Mouse (Mus musculus) fibroblast of lung, adult 2 months (primary cell): ENCODE results near the gene Dxo.

ENCODE experiments used
- DNase-seq: peaks from one replicate; pipeline ENCODE4 v3.0.0-alpha.2; 2011; ENCODE audit warnings: low read depth

Gene Dxo

DNA sequence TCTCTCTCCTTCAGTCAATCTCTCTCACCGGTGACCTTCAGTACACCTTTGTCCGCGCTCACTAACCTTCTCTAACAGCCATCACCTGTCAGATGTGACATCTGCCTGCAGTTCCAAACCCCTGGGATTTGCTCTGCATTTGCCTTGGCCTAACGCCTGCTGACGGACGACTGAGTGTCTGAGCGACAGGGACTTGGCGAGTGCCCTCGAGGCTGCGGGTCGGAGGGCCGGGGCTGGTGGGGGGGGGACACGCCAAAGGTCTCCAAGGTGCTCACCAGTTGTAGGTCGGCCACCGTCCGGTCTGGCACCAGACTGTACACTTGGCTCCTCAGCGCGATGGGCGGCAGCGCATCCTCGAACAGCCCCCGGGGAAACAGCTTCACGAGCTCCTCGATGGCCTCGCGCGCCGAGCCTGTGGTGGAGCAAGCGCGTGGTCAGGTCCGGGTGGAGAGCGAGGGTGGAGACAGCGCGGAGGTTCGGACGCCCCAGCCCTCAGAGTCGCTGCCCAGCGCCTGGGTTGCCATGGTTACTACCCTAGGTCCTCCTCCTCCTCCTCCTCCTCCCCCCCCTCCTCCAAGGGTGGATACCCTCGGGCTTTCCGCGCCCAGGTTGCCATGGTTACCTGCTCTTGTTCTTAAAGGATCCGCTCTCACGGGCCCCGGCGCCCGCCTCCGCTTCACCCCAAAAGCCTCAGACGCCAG lies 514 bp upstream of the Dxo start:
- no peak for DNase-seq

DNA sequence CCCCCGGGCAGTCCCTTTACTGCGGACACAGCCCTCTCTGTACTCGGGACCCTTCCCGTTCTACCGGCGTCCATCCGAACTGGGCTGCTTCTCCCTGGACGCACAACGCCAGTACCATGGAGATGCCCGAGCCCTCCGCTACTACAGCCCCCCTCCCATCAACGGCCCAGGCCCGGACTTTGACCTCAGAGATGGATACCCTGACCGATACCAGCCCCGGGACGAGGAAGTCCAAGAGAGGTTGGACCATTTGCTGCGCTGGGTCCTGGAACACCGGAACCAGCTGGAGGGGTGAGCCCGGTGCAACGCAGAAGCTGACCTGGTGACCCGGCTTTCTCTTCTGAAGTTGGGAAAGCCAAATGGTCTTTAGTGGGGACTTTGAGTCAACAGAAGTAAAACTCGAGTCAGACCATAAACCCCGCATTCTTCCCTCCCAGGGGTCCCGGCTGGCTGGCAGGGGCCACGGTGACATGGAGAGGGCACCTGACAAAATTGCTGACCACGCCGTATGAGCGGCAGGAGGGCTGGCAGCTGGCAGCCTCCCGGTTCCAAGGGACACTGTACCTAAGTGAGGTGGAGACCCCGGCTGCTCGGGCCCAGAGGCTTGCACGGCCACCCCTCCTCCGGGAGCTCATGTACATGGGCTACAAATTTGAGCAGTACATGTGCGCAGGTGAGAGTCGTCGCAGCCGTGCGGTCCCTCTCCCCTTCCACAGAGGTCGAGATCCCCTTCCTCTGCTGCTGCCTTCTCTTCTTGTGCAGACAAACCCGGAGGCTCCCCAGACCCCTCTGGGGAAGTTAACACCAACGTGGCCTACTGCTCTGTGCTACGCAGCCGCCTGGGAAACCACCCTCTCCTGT lies 875 bp downstream of the Dxo start:
- no peak for DNase-seq

DNA sequence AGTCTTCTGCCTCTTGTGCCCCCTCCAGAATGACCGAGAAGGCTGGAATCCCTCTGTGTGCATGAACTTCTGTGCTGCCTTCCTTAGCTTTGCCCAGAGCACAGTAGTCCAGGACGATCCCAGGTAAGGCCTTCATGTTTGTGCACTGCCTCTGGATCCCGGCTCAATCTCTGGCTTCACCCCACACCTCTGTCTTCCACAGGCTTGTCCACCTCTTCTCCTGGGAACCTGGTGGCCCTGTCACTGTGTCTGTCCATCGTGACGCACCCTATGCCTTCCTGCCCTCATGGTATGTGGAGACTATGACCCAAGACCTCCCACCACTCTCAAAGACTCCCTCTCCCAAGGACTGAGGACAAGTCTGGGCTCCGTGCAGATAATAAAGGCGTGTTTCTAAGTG lies 2.0 kb downstream of the Dxo start:
- DNase-seq: no peak

DNA sequence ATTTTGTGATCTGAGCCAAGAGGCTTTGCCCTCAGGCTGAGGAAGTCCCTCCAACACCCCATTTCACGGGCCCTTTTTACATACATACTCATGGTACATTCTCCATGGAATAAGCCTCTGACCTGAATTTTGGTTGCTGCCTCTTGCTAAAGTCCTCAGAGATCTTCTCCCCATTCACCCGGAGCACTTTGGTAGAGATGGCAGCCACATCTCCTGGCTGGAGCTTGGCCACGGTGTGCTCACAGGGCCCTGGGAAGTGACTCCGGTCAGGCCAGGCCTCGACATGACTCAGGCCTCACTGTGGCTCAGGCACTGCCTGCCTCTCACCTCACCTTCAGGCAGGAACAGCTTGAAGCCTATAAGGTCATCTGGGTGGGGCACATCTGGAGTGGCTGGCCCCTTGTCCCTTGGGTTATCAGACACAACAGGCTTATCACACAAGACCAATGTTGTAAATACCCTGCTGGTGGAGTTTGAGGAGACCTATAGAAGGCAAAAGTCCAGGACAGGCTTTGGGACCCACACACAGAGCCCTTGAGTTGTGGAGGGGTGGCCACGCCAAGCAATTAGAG lies 4.0 kb downstream of the Dxo start:
- DNase-seq: no peak

DNA sequence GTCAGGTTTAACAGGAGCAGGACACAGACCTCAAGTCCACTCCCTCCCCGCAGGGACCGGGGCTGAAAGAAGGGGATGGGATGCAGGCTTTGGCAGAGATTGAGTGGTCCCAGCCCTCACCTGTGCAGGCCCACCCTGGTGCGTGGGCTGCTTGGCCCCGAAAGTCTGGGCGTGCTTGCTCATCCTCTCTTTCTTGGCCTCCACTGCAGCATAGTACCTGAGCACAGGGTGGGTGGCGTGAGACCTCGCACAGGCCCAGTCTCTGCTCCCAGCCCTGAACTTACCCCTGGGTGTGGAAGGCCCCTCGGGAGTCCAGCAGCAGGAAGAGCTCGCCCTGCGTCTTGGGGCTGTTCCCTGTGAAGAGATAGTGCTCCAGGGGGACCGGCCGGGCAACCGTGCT lies 8.1 kb downstream of the Dxo start:
- DNase-seq: no peak

DNA sequence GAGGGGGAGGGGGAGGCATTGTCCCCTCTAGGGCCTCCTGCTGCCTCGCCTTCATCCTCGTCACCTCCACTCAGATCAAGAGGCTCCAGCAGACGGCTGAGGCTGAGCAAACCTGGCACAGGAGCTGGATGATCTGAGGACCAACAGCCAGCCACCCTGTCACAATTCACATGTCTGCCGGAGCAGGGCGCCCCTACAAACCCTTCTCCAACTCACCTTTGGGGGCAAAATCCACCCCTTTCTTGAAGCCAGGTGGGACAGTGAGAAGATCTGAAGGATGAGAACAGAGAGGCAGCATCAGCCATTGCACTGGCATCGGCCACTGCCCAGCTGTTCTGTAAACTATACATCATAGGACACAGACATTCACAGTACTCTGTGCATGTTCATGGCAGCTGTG lies 10.4 kb downstream of the Dxo start:
- DNase-seq: no peak

DNA sequence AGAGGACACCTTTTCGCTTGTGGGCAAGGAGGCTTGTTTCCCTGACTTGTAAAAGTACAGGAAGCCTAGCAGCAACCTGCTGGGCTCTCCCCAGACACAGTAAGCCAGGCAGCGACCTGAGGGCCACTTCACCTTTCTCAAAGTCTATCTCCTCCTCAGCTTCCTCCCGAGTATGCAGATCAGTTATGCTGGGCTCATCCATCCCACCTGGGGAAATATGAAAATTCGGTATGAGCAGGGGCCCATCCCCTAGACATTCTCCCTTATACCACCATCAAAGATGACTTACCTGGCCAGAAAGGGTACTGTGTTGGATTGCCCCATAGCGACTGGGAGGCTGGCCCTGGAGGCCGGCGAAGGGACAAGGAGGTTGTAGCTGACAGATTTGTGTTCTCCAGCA lies 10.8 kb downstream of the Dxo start:
- DNase-seq: no peak

DNA sequence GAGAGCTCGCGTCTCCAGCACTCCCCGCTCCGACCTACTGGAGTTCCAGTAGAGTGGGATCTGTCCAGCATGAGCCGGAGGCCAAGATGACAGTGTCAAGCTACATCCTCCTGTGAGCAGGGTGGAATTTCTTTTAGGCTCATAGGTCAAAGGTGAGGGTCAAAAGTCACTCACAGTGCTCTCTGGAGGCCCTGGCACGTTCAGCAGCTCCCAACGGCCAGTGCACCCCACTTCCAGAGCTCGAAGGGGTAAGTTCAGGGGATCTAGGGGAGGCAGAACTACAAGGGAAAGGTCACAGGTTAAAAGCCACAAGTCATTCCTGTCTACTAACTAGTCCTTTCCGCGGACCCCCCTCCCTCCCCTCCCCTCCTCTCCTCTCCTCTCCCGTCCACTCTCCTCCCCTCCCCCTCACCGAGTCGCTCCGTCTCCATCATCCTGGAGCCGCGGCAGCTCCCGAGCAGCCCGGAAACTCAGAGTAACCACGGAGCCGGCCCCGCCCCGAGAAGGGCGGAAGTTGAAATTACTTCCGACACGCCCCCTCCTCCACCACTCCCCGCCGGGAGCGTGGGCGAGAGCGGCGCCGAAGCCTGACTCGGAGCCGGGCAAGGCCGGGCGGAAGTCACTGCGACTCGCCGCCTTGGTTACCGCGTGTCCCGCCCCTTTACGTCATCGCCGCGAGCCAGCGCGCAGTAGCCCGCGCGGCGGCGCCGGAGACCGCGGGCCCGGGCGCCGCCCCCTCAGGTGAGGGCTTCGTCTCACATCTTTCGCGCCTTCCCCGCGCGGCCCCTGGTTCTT lies 13.1 kb downstream of the Dxo start, which contains the start of the genes Skiv2l and Nelfe:
Gene Skiv2l, minus strand, starts transcription at position 489 of the 795 bp plus-strand sequence.
Gene Nelfe, plus strand, starts transcription at position 670 of the 795 bp plus-strand sequence.
- DNase-seq: peak; percentile 92

DNA sequence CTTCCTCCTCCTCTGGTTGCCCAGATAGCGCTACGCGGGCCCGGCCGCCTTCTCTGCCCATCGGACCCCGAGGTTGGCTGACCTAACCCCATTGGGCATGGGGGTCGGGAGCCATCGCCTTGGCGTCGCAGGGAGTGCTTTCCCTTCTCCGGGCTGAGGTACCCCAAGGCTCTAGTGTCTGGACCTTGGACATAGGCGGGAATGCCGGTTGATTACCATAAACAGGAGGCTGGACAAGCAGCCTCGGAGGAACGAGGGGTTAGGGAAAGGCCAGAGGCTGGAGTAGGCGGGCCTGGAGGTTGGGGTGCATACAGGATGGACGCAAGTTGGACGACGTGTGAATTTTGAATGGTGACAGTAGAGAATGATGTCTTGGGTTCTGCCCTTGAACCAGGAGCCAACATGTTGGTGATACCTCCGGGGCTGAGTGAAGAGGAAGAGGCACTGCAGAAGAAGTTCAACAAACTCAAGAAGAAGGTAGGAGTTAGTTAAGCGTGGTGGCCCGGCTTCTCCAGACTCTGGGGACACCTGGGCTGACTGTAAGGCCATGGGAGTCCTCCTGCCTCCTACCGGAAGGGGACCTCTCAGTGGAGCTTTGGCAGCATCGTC lies 13.8 kb downstream of the Dxo start:
- no peak for DNase-seq

DNA sequence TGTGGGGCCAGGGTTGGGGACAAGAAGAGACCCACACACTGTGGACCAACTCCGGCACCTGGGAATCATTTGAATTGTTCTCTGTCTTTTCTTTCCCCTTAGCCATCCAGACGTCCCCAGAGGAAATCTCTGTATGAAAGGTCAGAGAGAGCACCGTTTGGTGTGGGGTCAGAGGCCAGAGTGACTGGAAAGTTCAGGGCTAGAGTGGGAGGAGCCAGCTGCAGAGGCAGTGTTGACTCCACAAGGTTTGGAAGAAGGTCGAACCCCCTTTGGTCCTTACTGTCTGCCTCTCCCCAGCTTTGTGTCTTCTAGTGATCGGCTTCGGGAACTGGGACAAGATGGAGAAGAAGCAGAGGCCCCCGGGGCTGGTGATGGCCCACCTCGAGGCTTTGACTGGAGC lies 16.7 kb downstream of the Dxo start:
- no peak for DNase-seq

DNA sequence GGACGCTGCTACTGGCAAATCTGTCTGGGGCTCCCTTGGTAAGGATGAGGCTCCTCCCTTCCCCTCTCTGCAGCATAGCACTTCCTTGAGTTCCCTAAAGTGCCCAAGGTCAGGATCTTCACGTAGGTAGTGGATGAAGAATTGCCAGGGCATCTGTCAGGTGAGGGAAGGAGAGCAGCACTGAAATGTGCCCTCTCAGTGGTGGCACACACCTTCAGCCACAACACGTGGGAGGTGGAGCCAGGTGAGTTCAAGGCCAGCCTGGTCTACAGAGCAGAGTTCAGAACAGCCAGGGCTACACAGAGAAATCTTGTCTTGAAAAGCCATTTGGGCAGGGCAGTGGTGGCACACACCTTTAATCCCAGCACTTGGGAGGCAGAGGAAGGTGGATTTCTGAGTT lies 17.9 kb downstream of the Dxo start:
- DNase-seq: no peak

DNA sequence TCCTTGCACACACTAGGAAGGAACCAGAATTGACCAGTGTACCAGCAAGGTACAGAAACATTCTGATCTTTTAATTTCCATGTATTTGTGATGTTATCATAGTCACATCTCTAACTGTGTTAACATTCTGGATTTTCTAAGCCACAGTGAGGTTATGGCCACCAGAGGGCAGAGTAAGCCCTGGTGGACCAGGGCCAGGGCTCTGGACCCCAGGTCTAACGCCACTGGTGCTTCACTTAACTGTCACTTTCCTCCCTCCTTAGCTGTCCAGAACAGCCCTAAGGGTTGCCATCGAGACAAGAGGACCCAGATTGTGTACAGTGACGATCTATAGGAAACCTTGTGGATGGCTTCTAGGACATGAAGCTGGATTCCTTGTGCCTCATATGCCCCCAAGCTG lies 19.0 kb downstream of the Dxo start:
- DNase-seq: no peak

DNA sequence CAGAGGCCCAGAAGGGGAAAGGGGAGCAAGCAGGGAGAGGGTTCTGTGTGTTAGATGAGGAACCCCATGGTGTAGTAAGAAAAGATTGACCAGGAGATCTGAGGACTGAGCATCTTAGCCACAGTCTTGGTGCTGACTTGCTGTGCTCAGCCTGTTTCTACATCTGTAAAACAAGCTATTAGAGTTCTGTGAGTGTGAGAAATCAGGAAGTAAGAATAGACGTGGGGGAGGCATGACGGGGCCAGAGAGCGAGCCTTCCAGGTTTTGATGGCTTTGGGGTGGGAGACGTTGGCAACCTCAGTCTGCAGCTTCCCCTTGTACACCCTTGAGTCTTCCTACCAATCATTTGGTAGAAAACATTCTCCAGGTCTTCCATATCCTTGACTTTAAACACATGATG lies 21.9 kb downstream of the Dxo start:
- DNase-seq: no peak

DNA sequence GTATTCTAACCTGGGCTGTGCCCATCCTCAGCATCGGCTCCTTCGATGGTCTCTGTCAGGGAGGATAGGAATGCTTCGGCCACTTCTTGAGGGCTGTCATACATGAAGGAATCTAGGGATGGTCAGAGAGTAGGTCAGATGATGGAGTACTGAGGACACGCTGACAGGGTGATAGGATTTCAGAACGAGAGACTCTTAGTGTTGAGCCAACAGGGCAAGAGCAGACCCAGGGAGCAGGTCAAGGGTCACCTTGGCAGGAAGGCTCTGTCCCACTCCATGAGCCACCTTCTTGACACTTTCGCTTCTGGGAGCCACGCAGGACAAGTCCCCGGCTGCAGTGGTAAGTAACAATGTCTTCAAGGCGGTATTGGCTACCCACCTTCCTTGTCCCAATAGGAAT lies 23.7 kb downstream of the Dxo start:
- DNase-seq: no peak

DNA sequence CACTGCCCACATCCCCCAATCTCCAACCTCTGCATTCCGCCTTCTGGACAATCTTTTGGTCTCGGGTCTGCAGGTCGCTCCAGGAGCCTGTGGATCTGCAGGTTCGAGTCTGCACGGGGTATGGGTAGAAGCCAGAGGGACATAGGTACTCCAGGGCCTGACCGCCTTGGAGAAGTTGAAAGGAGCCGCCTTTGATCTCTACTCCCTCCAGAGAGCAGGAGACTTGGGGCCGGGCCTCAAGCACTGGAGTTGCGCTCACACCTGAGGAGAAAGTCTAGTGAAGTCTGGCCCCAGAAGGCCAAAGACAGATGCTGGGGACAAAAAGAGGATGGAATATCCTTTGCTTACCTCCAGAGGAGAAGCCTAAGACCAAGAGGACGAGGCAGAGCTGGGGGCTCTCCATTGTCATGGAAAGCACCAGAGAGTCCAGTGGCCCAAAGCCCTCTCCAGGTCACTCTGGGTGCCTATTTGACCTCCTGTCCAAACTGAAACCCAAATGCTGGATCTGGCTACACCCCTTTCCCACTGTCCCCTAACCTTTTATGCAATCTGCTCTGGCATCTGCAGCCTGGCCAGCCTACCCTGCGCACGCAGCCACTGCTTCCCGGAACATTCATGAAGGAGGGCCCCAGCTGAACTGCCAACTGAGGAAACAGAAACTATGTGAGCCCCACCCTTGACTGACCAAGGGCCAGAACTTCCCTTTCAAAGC lies 25.0 kb downstream of the Dxo start:
- DNase-seq: no peak

DNA sequence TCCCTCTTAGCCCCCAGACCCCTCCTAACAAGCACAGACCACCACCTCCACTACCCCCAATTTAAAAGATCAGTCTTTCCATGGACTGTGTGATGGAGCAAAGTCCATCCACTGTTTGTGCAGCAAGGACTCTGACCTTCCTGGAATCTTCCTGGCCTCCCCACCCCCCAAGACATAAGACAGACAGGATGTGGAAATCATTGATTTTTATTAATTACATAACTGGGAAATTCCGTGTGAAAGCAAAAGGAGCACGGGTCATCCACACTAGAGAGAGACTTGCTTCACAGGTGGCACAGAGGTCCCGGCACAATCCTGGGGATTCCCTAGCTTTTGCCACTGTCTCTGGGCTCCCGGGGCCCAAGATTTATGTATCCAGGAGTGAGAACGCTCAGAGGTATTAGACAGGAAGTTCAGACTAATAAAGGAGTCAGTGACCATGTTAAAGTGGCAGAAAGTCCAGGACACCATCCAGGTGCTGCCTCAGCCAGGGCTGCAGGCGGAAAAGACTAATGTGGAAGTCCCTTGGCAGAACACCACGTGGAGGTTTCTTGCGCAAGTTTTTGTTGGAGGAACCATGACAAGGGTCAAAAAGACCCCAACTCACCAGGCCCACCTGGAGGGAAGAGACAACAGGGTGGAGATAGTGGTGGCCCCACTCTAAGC lies 25.7 kb downstream of the Dxo start, which contains the start of gene Cfb:
Gene Cfb, minus strand, starts transcription at position 103 of the 666 bp plus-strand sequence.
- DNase-seq: no peak

DNA sequence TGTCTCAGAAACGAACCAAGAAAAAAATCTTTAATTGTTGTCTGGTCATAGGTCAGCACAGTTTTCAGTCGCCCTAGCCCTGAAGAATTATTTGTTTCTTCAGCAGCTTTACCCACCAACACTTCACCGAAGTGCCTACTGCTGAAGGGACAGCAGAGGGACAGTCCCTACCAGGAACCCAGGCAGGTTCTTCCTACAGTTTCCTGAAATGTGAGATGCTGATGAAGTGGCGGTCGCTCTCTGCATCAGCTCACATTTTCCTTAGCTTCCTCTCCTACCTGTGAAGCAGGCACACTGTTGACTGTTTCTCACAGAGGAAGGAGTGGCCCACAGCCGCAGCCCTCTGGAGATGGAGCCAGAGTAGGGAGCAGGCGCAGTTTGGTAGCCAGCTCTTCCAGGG lies 29.2 kb downstream of the Dxo start:
- no peak for DNase-seq

DNA sequence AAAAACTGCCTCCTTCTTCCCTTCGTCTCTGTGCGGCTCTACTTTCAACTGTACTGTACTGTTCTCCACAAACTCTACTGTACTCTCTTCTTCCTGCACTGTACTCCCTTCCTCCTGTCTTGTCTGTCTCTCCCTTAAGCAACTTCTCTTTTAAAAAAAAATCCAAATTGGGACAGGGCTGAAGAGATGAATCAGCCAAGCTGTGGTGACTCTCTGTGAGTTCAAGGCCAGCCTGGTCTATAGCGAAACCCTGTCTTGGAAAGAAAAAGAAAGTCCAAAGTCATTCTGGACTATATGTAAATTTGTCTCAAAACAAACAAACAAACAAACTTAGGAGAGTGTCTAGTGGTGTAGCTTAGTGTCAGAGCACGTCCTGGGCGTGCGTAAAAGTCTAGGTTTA lies 37.5 kb downstream of the Dxo start:
- DNase-seq: no peak

DNA sequence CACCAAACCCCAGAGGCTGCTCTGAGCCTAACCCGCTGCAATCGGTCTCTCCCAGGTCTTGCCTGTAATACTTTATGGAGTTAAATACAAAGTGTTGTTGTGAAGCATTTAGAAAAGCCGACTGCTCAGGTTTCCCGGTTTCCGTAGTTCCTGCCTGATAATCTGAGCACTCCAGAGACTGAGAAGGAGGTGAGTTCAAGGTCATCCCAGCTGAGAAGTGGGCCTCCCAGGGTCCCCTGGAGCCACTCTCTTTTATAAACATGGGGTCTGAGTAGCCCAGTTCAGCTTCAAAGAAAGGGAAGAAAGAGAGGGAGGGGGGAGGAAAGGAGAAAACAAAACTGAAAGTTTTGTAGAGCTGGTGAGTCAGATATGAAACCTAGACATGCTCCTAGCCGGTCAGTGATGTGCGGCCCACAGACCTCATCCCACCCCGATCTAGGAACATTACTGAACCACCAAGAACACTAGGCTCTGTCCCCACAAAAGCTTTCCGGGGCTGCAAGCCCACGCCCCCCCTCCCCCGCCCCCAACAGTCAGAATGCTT lies 42.6 kb downstream of the Dxo start, which contains the start of gene Zbtb12:
Gene Zbtb12, plus strand, starts transcription at position 148 of the 544 bp plus-strand sequence.
- no peak for DNase-seq

DNA sequence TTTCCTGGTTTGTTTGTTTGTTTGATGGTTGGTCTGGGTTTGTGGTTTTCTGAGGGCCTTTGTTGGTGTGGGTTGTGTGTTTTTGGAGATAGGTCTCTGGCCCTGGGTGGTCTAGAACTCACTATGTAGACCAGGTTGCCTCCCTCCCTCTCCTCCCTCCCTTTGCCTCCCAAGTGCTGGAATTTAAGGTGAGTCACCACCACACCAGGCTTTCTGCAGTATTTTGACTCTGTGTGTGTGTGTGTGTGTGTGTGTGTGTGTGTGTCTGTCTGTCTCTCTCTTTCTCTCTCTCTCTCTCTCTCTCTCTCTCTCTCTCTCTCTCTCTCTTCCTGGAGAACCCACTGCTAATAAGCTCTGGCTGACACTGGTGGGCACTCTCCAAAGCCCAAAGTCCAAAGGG lies 44.3 kb downstream of the Dxo start:
- DNase-seq: no peak
